Mouse (Mus musculus) C2C12 (cell line): Measurements from ENCODE around the gene Fxyd3.

Experiments used
- CTCF ChIP-seq: IDR thresholded peaks from one replicate; pipeline ENCODE4 v1.5.1; 2011; ENCODE audit not compliant: control insufficient read depth, insufficient read depth, insufficient read length
- FOSL1 ChIP-seq: IDR thresholded peaks from one replicate; pipeline ENCODE4 v1.8.0; 2011; ENCODE audit warnings: mild to moderate bottlenecking, low read length; ENCODE audit not compliant: poor library complexity, insufficient read depth, severe bottlenecking
- USF1 ChIP-seq: IDR thresholded peaks from one replicate; pipeline ENCODE4 v1.6.1; 2011; ENCODE audit warnings: low read depth, mild to moderate bottlenecking, control low read depth, moderate library complexity

DNA sequence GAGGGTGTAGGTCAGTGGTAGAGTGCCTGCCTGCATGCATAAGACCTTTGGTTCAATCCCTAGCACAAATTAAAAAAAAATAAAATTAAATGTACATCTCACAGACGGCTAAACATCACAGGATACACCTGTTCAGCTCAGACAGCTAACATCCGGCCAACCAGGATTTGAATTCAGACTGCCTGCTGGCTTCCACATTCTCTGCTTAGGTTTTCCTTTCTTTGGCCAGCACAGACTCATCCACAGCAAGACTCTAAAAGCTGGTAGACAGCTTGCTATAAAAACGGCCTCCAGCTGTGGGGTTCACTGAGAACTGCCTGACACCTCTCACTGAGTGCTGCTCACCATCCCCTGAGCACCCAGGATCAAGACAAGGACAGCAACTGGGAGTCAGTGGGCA, 29.7 kb upstream of the Fxyd3 start:
- TF ChIP-seq CTCF, result no peak
- TF ChIP-seq FOSL1, result no peak
- TF ChIP-seq USF1, result no peak
